Comparison of ENCODE assay signal across 24 mouse cellular contexts in the genomic region with DNA sequence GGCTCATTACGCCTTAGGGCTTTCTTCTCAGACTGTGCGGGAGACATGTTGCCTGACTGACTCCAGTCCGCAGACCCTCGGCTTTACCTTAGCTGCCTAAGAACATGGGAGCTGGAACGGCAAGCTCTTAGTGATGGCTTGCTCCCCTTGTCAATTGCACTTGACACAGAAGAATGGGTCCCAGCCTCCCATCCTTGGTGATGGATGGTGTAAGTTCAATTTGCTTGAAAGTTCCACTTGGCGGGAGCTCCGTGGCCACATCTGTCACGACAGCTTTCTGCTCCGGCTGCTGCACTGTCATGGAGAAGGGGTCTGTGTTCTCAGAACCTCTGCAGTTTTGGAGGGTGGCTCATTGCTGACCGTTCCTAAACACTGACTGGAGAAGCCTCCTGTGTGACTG. TPM values are rescaled to one million over a fixed set of nuclear protein-coding genes. Genes with fewer than 3 reads are reported as not detected.
DNase-seq lines count a peak whose midpoint lies in the region; ATAC-seq and TF ChIP-seq lines count a peak whose summit lies in the region.
"Had no signal": no experiment of that assay in that cellular context is flagged by ENCODE, and none has a peak within 500 bp of the region (broad histone marks: within the 10 kb centered on the region; RNA-seq: fewer than 3 reads in every experiment).

No protein-coding gene starts in this region.

- WGBS in forebrain, embryonic 11.5 days = 93% methylated on average over 10 of the region's 10 CpGs
- 91% methylated on average over 10 of the region's 10 CpGs for WGBS in forebrain, embryonic 13.5 days
- WGBS in hindbrain, postnatal 0 days = 74% methylated on average over 10 of the region's 10 CpGs
- 78% methylated on average over 10 of the region's 10 CpGs for WGBS in hindbrain, embryonic 16.5 days
- WGBS in midbrain, embryonic 11.5 days = 94% methylated on average over 10 of the region's 10 CpGs
- WGBS in midbrain, embryonic 13.5 days = 94% methylated on average over 10 of the region's 10 CpGs

- no peak for ATAC-seq in forebrain, embryonic 11.5 days (replicated peaks; ENCODE audit: low FRiP score)
- ATAC-seq in forebrain, embryonic 13.5 days = no peak
- ATAC-seq in hindbrain, postnatal 0 days = no peak
- ATAC-seq in hindbrain, embryonic 16.5 days = no peak
- ATAC-seq in midbrain, embryonic 11.5 days (ENCODE audit: low FRiP score) = no peak
- no peak for ATAC-seq in midbrain, embryonic 13.5 days
- ATAC-seq: activated CD4-positive, CD25-positive, alpha-beta regulatory T cell, adult 4 months; CD4-positive, CD25-positive, alpha-beta regulatory T cell, adult 4 months; forebrain, embryonic 15.5 days; forebrain, postnatal 0 days; Patski had no signal

- H3K4me1 ChIP-seq in forebrain, embryonic 11.5 days (replicated peaks; ENCODE audit: control insufficient read depth, insufficient read depth, low read length) = peaks cover 5% of the 10 kb centered on the region; the same call in 1 of the 2 replicates
- 0 out of 2 replicates have a peak, but pooled peaks cover 5% of the 10 kb centered on the region for H3K4me1 ChIP-seq in forebrain, embryonic 13.5 days
- H3K4me1 ChIP-seq in hindbrain, postnatal 0 days (ENCODE audit: insufficient read depth, low read length) = peaks cover 5% of the 10 kb centered on the region; the same call in 1 of the 2 replicates
- H3K4me1 ChIP-seq in hindbrain, embryonic 16.5 days (ENCODE audit: control insufficient read depth, insufficient read depth, low read depth, low read length) = no peaks in the 10 kb centered on the region
- 0 out of 2 replicates have a peak, but pooled peaks cover 3% of the 10 kb centered on the region for H3K4me1 ChIP-seq in midbrain, embryonic 11.5 days (ENCODE audit: control insufficient read depth, insufficient read depth, low read length)
- peaks cover 14% of the 10 kb centered on the region for H3K4me1 ChIP-seq in midbrain, embryonic 13.5 days (replicated peaks)

- H3K9me3 ChIP-seq in forebrain, embryonic 11.5 days (ENCODE audit: control insufficient read depth, low read length) = no peaks in the 10 kb centered on the region
- H3K9me3 ChIP-seq in forebrain, embryonic 13.5 days (replicated peaks) = no peaks in the 10 kb centered on the region
- no peaks in the 10 kb centered on the region for H3K9me3 ChIP-seq in hindbrain, postnatal 0 days (ENCODE audit: low read length)
- no peaks in the 10 kb centered on the region for H3K9me3 ChIP-seq in hindbrain, embryonic 16.5 days (ENCODE audit: control insufficient read depth, low read length)
- no peaks in the 10 kb centered on the region for H3K9me3 ChIP-seq in midbrain, embryonic 11.5 days (ENCODE audit: control insufficient read depth, low read length)
- no peaks in the 10 kb centered on the region for H3K9me3 ChIP-seq in midbrain, embryonic 13.5 days
- H3K9me3 ChIP-seq: embryonic facial prominence, embryonic 10.5 days; embryonic facial prominence, embryonic 12.5 days; forebrain, embryonic 12.5 days; forebrain, embryonic 15.5 days had no signal

- H3K4me3 ChIP-seq in forebrain, embryonic 11.5 days (ENCODE audit: low read depth, low read length) = no peak overlapping the region
- H3K4me3 ChIP-seq in forebrain, embryonic 13.5 days = no peak overlapping the region
- no peak overlapping the region for H3K4me3 ChIP-seq in hindbrain, postnatal 0 days (ENCODE audit: low read length)
- no peak overlapping the region for H3K4me3 ChIP-seq in hindbrain, embryonic 16.5 days (ENCODE audit: low read length)
- no peak overlapping the region for H3K4me3 ChIP-seq in midbrain, embryonic 11.5 days (ENCODE audit: low read depth, low read length)
- H3K4me3 ChIP-seq in midbrain, embryonic 13.5 days (replicated peaks) = no peak overlapping the region
- H3K4me3 ChIP-seq: embryonic facial prominence, embryonic 10.5 days; embryonic facial prominence, embryonic 12.5 days; forebrain, embryonic 12.5 days; forebrain, embryonic 15.5 days had no signal

- no peak overlapping the region for H3K27ac ChIP-seq in forebrain, embryonic 11.5 days (ENCODE audit: low read depth, low read length)
- H3K27ac ChIP-seq in forebrain, embryonic 13.5 days = no peak overlapping the region
- no peak overlapping the region for H3K27ac ChIP-seq in hindbrain, postnatal 0 days
- H3K27ac ChIP-seq in hindbrain, embryonic 16.5 days (ENCODE audit: low read depth, low read length) = no peak overlapping the region
- no peak overlapping the region for H3K27ac ChIP-seq in midbrain, embryonic 11.5 days (ENCODE audit: low read depth, low read length)
- H3K27ac ChIP-seq in midbrain, embryonic 13.5 days = no peak overlapping the region
- H3K27ac ChIP-seq: embryonic facial prominence, embryonic 10.5 days; embryonic facial prominence, embryonic 12.5 days; forebrain, embryonic 12.5 days; forebrain, embryonic 15.5 days had no signal

- H3K36me3 ChIP-seq in forebrain, embryonic 11.5 days (ENCODE audit: control insufficient read depth, insufficient read depth, low read length) = no peaks in the 10 kb centered on the region
- H3K36me3 ChIP-seq in forebrain, embryonic 13.5 days (ENCODE audit: poor library complexity, severe bottlenecking) = no peaks in the 10 kb centered on the region
- H3K36me3 ChIP-seq in hindbrain, postnatal 0 days (ENCODE audit: insufficient read depth, low read length) = no peaks in the 10 kb centered on the region
- no peaks in the 10 kb centered on the region for H3K36me3 ChIP-seq in hindbrain, embryonic 16.5 days (ENCODE audit: control insufficient read depth, insufficient read depth, low read length)
- no peaks in the 10 kb centered on the region for H3K36me3 ChIP-seq in midbrain, embryonic 11.5 days (ENCODE audit: control insufficient read depth, insufficient read depth, low read length)
- H3K36me3 ChIP-seq in midbrain, embryonic 13.5 days = no peaks in the 10 kb centered on the region
- H3K36me3 ChIP-seq: embryonic facial prominence, embryonic 10.5 days; embryonic facial prominence, embryonic 12.5 days; forebrain, embryonic 12.5 days; forebrain, embryonic 15.5 days; G1E had no signal

- TF ChIP-seq CTCF in hindbrain, postnatal 0 days (IDR thresholded peaks at IDR 0.05; ENCODE audit: low read depth) = no peak

- H3K9ac ChIP-seq in forebrain, embryonic 11.5 days (ENCODE audit: low read length) = no peak overlapping the region
- no peak overlapping the region for H3K9ac ChIP-seq in forebrain, embryonic 13.5 days
- no peak overlapping the region for H3K9ac ChIP-seq in hindbrain, postnatal 0 days (replicated peaks; ENCODE audit: low read length)
- no peak overlapping the region for H3K9ac ChIP-seq in hindbrain, embryonic 16.5 days (ENCODE audit: low read depth, low read length)
- H3K9ac ChIP-seq in midbrain, embryonic 11.5 days (ENCODE audit: low read length) = no peak overlapping the region
- H3K9ac ChIP-seq in midbrain, embryonic 13.5 days (replicated peaks) = no peak overlapping the region
- H3K9ac ChIP-seq: embryonic facial prominence, embryonic 12.5 days; forebrain, embryonic 12.5 days; forebrain, embryonic 15.5 days; forebrain, postnatal 0 days had no signal

- no peak overlapping the region for H3K4me2 ChIP-seq in forebrain, embryonic 11.5 days (ENCODE audit: low read depth, low read length, severe bottlenecking)
- no peak overlapping the region for H3K4me2 ChIP-seq in forebrain, embryonic 13.5 days
- no peak overlapping the region for H3K4me2 ChIP-seq in hindbrain, postnatal 0 days (ENCODE audit: low read depth, low read length)
- no peak overlapping the region for H3K4me2 ChIP-seq in hindbrain, embryonic 16.5 days (ENCODE audit: low read length)
- H3K4me2 ChIP-seq in midbrain, embryonic 11.5 days = no peak overlapping the region
- H3K4me2 ChIP-seq in midbrain, embryonic 13.5 days (replicated peaks) = no peak overlapping the region
- H3K4me2 ChIP-seq: embryonic facial prominence, embryonic 12.5 days; forebrain, embryonic 12.5 days; forebrain, embryonic 15.5 days had no signal

- peaks cover 12% of the 10 kb centered on the region for H3K27me3 ChIP-seq in forebrain, embryonic 11.5 days (ENCODE audit: control insufficient read depth, insufficient read depth, low read length)
- peaks cover 74% of the 10 kb centered on the region for H3K27me3 ChIP-seq in forebrain, embryonic 13.5 days
- no peaks in the 10 kb centered on the region for H3K27me3 ChIP-seq in hindbrain, postnatal 0 days (ENCODE audit: insufficient read depth, low read length)
- no peaks in the 10 kb centered on the region; the same call in 1 of the 2 replicates for H3K27me3 ChIP-seq in hindbrain, embryonic 16.5 days (replicated peaks; ENCODE audit: control insufficient read depth, insufficient read depth, low read length)
- peaks cover 17% of the 10 kb centered on the region for H3K27me3 ChIP-seq in midbrain, embryonic 11.5 days (ENCODE audit: control insufficient read depth, insufficient read depth, low read length)
- peaks cover 52% of the 10 kb centered on the region for H3K27me3 ChIP-seq in midbrain, embryonic 13.5 days
- H3K27me3 ChIP-seq: embryonic facial prominence, embryonic 12.5 days; Patski had no signal

- peak; percentile 30 for DNase-seq in forebrain, embryonic 11.5 days (ENCODE audit: low spot score)
- DNase-seq in hindbrain, postnatal 0 days (ENCODE audit: low spot score) = peak; percentile 24
- DNase-seq in midbrain, embryonic 11.5 days (ENCODE audit: low spot score, missing footprints) = peak; percentile 56
- DNase-seq: adrenal gland, adult 8-10 months; adrenal gland, postnatal 25 days; B cell, adult 2 months; cerebellum, adult 11-12 months; cerebellum, adult 2 months; cerebellum, adult 9-10 months; cerebellum, postnatal 25 days; forebrain, postnatal 0 days had no signal

RNA-seq across cellular contexts. Expression of a gene that starts 44.9 kb away (rescaled TPM):
- 256 and 281 TPM in 2 replicates for polyA plus RNA-seq in forebrain, embryonic 11.5 days (2014; fragmentation: Nextera tagmentation; extraction: Ambion mirVana)
- polyA plus RNA-seq in forebrain, embryonic 13.5 days (2015; fragmentation: Nextera tagmentation; extraction: Ambion mirVana) = 240 and 247 TPM in 2 replicates
- total RNA-seq in hindbrain, postnatal 0 days (2014; rRNA removed) = 95.2 and 97.8 TPM in 2 replicates
- polyA plus RNA-seq in hindbrain, postnatal 0 days (2015; fragmentation: Nextera tagmentation; extraction: Ambion mirVana) = 127 and 132 TPM in 2 replicates
- polyA plus RNA-seq in hindbrain, embryonic 16.5 days (2015; fragmentation: Nextera tagmentation; extraction: Ambion mirVana) = 149 and 162 TPM in 2 replicates
- polyA plus RNA-seq in midbrain, embryonic 11.5 days (2014; fragmentation: Nextera tagmentation; extraction: Ambion mirVana) = 275 and 279 TPM in 2 replicates
- 206 and 224 TPM in 2 replicates for polyA plus RNA-seq in midbrain, embryonic 13.5 days (2015; fragmentation: Nextera tagmentation; extraction: Ambion mirVana)

RNA-seq across cellular contexts. Expression of a gene that starts 56.4 kb away (rescaled TPM):
- 0.61 and 0.68 TPM in 2 replicates for polyA plus RNA-seq in forebrain, embryonic 11.5 days (2014; fragmentation: Nextera tagmentation; extraction: Ambion mirVana)
- polyA plus RNA-seq in forebrain, embryonic 13.5 days (2015; fragmentation: Nextera tagmentation; extraction: Ambion mirVana) = 0.44 and 0.99 TPM in 2 replicates
- total RNA-seq in hindbrain, postnatal 0 days (2014; rRNA removed) = 0.36 and 0.99 TPM in 2 replicates
- 0.56 and 0.91 TPM in 2 replicates for polyA plus RNA-seq in hindbrain, postnatal 0 days (2015; fragmentation: Nextera tagmentation; extraction: Ambion mirVana)
- 1.1 and 1.3 TPM in 2 replicates for polyA plus RNA-seq in hindbrain, embryonic 16.5 days (2015; fragmentation: Nextera tagmentation; extraction: Ambion mirVana)
- polyA plus RNA-seq in midbrain, embryonic 11.5 days (2014; fragmentation: Nextera tagmentation; extraction: Ambion mirVana) = 0.10 and 0.19 TPM in 2 replicates
- polyA plus RNA-seq in midbrain, embryonic 13.5 days (2015; fragmentation: Nextera tagmentation; extraction: Ambion mirVana) = 1.4 and 1.6 TPM in 2 replicates
- total RNA-seq: adrenal gland, adult 18-20 months; adrenal gland, adult 8-10 months; adrenal gland, postnatal 25 days had no signal
- polyA plus RNA-seq: CD4-positive, CD25-positive, alpha-beta regulatory T cell, adult 4 months; cerebellum, adult 2 months; cortical plate, adult 2 months had no signal
